Mouse (Mus musculus) gonadal fat pad, adult 2 months (tissue): ENCODE measurements around the gene Shank3. TPM values are rescaled to one million over a fixed set of nuclear protein-coding genes. Genes with fewer than 3 reads are reported as not detected.
A peak's percentile ranks its signal among the peaks of the same experiment; 100 is the strongest.

Source experiments
- DNase-seq: peaks from one replicate; pipeline ENCODE4 v3.0.0-alpha.2; 2012; ENCODE audit warnings: low read depth
- polyA plus RNA-seq: library from polyadenylated mRNA; depleted of rRNA; stranded (reverse); fragments of >200 nt; gene quantifications from 2 replicates; pipeline ENCODE4 v1.2.3, GENCODE M21; 2012; rRNA removed

Shank3 gene
- polyA plus RNA-seq, 1 experiment = 20.4 TPM

DNA sequence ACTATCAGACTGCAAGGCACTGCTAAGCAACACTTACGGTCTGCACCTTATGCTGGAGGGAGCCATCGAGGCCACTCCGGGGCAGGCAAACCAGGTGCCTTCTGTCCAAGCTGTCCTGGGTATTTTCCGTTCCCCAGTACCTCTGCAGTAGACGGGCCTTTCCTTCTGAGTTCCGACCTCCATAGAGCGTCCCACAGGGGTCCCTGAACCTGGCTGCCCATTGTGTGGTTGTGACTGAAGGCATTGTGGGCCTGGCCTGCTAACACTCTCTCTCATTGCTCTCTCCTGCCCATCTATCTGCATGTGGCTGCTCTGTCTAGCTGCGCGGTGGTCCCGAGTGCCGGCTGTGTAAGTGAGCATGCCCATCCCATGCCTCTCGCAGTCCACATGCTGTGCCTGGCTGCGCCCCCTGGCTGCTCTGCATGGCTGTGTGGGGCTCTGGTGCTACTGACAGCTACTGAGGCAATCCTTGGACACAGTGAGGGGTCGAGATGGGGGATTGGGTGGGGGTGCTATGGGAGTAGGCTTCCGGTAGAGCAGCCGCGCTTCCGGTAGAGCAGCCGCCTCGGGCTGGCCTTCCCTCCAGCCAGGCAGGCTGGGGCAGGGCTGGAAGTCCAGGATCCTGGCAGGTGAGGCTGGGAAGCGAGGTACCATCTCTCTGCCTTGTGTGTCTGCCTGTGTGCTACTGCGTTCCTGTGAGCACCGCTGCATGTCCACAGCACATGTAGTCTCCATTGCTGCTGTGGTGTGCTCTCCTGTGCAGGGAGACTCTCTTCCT is 57.2 kb downstream of the Shank3 start:
- DNase-seq = no peak

GRCm38 (mm10) chr15:89557179-89557995 is 58.0 kb downstream of the Shank3 start:
- DNase-seq = no peak

GRCm38 (mm10) chr15:89557996-89558390 is 58.6 kb downstream of the Shank3 start:
- no peak for DNase-seq

GRCm38 (mm10) chr15:89559202-89559731 is 59.8 kb downstream of the Shank3 start:
- DNase-seq = no peak

- DNase-seq = no peak
Observed at GRCm38 (mm10) chr15:89568114-89568513, 68.7 kb downstream of the Shank3 start, which contains the start of gene Acr. Gene Acr, plus strand, starts transcription at chr15:89568326.

GRCm38 (mm10) chr15:89572147-89572546 is 72.7 kb downstream of the Shank3 start:
- DNase-seq = no peak

DNA sequence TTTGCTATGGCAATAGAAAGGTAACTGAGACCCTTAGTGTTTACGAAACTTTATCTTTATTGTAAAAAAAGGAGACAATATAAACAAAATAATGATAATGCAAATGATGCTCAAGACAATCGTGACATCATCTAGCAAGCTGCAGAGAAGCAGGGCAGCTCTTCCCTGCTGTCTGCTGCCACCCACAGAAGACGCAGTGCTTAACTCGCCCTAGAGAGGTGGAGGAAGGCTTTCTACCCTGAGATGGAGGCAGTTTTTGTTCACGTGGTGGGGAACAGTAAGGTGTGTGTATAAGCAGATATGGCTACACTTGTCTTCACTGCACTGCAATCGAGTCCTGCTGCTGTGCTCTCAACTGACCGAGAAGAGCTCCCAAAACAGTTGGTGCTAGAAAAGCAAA is 83.1 kb downstream of the Shank3 start:
- DNase-seq = no peak

GRCm38 (mm10) chr15:89585101-89585500 is 85.7 kb downstream of the Shank3 start:
- no peak for DNase-seq

- DNase-seq = no peak
Observed at GRCm38 (mm10) chr15:89585631-89586030, 86.2 kb downstream of the Shank3 start.

- no peak for DNase-seq
Observed at GRCm38 (mm10) chr15:89589146-89589545, 89.7 kb downstream of the Shank3 start.

- no peak for DNase-seq
Observed at GRCm38 (mm10) chr15:89591317-89591716, 91.9 kb downstream of the Shank3 start.

- DNase-seq = peak; percentile 6
Observed at GRCm38 (mm10) chr15:89591723-89592455, 92.5 kb downstream of the Shank3 start, which contains the start of gene Rabl2. Gene Rabl2, minus strand, starts transcription at chr15:89591923.

DNA sequence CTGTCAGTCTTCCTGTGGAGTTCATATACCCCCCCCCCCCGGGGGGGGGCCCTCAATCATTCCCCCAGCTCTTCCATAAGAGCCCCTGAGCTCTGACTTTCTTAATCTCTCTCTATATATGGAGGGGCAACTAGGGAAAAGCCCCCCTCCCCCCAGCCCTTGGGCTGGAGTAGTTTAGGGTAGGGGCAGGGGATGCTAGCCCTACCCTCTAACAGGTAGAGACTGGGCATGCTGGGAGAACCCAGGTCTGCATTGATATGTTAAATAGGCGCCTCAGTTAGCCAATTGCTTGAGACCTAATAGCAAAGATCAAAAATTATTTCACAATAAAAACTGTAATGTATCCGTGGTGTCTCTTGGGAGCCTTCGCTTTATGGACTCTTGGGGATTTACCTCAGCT is 93.1 kb downstream of the Shank3 start:
- DNase-seq = no peak

DNA sequence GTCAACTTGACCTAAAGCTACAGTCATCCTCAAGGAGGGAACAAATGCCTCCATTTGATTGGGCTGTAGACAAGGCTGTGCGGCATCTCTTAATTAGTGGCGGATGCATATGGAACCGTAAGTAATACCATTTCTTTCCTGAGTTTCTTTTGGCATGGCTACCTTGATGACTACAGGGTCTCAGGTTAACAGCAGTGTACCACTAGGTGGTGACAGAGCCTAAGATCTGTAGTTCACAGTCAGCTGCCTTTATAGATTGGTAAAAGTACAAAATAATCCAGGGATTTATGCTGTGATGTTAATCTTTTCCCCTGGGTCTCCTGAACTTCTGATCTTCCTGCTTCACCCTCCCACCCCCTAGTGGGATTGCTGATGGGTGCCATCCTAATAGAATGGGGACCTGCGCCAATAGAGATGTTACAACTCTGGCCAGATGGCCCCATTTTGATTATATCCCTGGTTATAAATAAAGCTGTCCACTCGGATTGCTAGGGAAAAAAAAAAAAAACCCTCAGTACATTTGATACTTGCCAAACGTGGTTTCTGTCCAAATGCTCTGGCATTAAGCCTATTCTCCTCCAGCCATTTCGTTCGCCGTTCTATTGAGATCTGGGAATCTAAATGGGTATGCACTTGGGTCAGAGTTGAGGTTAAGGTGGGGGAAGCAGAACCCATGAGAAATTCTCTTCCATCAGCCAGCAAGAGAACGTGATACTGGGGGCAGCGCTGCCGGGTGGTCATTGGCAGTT is 106.6 kb downstream of the Shank3 start:
- DNase-seq = no peak

GRCm38 (mm10) chr15:89607480-89607879 is 108.1 kb downstream of the Shank3 start:
- no peak for DNase-seq

DNA sequence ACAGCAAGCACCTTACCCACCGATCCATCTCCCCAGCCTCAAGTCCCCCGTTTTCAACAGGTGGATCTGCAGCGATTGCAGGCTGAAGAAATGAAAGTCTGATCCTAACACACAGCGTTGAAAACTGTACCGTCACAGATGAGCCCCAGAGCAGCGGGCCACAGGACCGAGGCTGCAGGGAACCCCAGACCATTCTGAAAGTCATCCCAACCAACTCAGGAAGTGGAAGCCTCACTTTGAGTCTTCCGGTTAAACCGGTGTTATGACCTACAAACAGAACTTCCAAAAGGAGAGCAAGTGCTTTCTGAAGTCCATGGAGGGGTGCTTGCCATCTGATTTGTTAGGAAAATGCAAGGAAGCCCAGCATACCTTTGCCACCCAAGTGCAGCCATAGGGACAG is 108.5 kb downstream of the Shank3 start:
- DNase-seq = no peak

Other genes with a start within 250 kb of the Shank3 start
- 127 and 142 TPM in 2 replicates for gene Sbf1, start 184.3 kb upstream of the Shank3 start, polyA plus RNA-seq
- 0.26 and 0.63 TPM in 2 replicates for gene Adm2, start 176.9 kb upstream of the Shank3 start, polyA plus RNA-seq
- gene Miox, start 165.2 kb upstream of the Shank3 start, polyA plus RNA-seq = 0.23 TPM in 1 of 2 replicates, not detected in the other
- 42.6 and 49.3 TPM in 2 replicates for gene Lmf2, start 144.0 kb upstream of the Shank3 start, polyA plus RNA-seq
- gene Ncaph2, start 143.9 kb upstream of the Shank3 start, polyA plus RNA-seq = 104 and 155 TPM in 2 replicates
- 25.6 and 29.8 TPM in 2 replicates for gene Sco2, start 125.8 kb upstream of the Shank3 start, polyA plus RNA-seq
- 2.3 and 3.1 TPM in 2 replicates for gene Tymp, start 122.6 kb upstream of the Shank3 start, polyA plus RNA-seq
- 12.0 TPM in 2 replicates for gene Odf3b, start 120.3 kb upstream of the Shank3 start, polyA plus RNA-seq
- gene Klhdc7b, start 114.7 kb upstream of the Shank3 start, polyA plus RNA-seq = 0.04 and 0.08 TPM in 2 replicates
- gene Syce3, start 89.1 kb upstream of the Shank3 start, polyA plus RNA-seq = not detected in 2 replicates
- 3.4 and 7.0 TPM in 2 replicates for gene Cpt1b, start 73.8 kb upstream of the Shank3 start, polyA plus RNA-seq
- 1.3 and 1.5 TPM in 2 replicates for gene C730034F03Rik, start 70.0 kb upstream of the Shank3 start, polyA plus RNA-seq
- gene Gm44502, start 69.9 kb upstream of the Shank3 start, polyA plus RNA-seq = 0.32 and 0.33 TPM in 2 replicates
- gene Chkb, start 69.7 kb upstream of the Shank3 start, polyA plus RNA-seq = 47.6 and 51.2 TPM in 2 replicates
- 0.20 and 0.30 TPM in 2 replicates for gene Mapk8ip2, start 45.7 kb upstream of the Shank3 start, polyA plus RNA-seq
- gene Arsa, start 22.2 kb upstream of the Shank3 start, polyA plus RNA-seq = 31.6 and 36.6 TPM in 2 replicates
- gene Acr, start 68.7 kb downstream of the Shank3 start, polyA plus RNA-seq = 2.0 and 2.1 TPM in 2 replicates
- gene Rabl2, start 92.3 kb downstream of the Shank3 start, polyA plus RNA-seq = 19.8 and 23.4 TPM in 2 replicates